Mouse (Mus musculus) cerebellum, postnatal 4 days (tissue): ENCODE results near the gene Zfp64.
"Not testable (repeated sequence)": the region's sequence is repeated elsewhere in the genome, so short reads cannot be mapped to it uniquely, and the experiment has no call there.

Experiments used
- DNase-seq, 2 experiments: peaks; one replicate each; pipeline ENCODE4 v3.0.0; 2022; ENCODE audit warnings: low spot score in 2 of 2, mixed read lengths in 1 of 2

Gene Zfp64

DNA sequence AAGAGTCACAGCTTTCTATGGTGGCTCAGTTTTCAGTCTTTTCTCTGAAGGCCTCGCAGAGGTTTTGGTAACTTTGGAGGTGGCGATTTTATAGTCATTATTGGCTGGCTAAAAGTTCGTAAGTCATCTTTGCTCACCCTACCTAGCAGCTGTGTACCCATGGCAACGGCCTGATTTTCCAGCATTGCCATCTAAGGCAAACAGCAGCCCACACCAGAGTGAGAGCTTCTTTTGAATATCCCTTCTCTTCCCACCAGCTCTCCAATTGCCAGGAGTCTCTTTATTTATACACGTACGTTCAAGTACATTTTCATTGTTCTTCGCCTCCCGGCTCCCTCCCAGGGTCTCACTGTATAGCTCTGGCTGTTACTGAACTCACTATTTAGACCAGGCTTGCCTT, 59.9 kb downstream of the Zfp64 start:
- DNase-seq: no peak

DNA sequence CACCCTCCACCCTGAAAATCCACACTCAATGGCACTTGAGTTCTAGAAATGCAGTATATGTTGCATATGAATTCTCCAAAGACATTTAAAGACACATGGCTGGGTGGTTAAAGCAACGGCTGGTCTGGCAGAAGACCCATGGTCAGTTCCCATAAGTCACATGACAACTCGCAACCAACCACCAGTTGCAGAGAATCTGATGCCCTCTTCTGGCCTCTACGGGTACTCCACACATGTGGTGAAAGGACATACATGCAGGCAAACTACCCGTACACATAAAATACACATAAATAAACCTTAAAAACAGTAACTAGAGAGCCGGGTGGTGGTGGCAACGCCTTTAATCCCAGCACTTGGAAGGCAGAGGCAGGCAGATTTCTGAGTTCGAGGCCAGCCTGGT, 60.6 kb downstream of the Zfp64 start:
- no peak for DNase-seq

DNA sequence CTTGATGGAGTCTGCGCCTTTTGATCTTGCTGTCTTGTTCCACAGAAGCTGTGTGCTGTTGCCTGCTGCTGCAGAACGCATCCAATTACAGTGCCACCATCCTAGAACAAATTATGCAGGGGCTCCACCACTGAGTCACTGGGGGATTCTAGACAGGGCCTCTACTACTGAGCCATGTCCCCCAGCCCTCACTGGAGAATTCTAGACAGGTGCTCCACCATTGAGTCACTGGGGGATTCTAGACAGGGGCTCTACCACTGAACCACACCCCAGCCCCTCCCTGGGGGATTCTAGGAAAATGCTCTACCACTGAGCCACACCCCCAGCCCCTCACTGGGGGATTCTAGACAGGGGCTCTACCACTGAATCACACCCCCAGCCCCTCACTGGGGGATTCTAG, 63.3 kb downstream of the Zfp64 start:
- DNase-seq: no peak

DNA sequence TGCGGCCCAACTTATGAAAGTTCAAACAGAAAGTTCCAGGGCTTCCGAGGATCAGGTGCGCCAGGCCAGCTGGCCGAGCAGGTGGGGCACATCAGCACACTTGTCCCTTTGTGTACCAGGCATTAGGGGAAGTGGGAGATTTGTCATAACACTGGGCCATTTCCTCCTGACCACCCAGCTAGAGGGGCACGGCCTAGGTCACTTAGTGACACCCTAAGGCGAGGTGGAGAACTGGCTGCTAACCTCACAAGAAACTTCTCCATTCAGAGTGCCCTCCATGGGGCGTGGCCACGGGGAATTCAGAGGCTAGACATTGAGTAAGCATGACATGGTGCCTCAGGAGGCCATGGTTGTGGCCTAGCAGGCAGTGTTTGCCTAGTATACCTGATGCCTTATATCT, 70.7 kb downstream of the Zfp64 start:
- no peak for DNase-seq

DNA sequence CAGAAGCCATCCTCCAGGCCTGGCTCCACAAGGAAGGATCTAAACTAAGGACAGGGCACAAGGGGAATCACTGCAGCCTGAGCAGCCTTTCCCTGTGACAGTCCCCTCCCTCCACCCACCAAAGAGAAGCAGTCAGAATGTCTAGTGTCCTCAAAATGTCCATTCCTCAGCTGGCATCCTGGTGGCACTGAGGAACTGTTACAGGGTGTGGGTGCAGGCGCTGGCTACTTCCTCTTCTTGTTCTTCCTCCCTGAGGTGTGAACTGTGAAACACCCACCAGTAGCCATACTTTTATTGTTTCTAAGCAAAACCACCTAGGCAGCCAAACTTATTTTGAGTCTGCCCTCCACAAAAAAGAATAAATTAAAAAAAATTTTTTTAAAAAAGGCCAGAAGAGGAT, 72.4 kb downstream of the Zfp64 start:
- no peak for DNase-seq

DNA sequence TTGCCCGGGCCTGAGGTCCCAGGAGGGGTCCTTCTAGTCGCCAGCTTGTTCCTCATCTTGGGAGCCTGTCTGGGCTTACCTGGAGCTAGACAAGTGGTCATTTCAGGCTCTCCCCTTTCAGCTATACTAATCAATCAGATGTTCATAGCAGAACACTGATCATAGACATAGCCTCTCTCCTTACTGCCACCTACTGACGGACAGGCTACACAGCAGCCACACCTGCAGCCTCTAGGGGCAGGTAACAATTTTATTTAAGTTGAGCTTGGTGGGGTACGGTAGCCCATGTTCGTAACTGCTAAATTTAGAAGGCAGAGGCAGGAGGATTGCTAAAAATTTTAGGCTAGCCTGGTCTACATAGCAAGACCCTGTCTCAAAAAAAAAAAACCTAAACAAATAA, 73.5 kb downstream of the Zfp64 start:
- no peak for DNase-seq

DNA sequence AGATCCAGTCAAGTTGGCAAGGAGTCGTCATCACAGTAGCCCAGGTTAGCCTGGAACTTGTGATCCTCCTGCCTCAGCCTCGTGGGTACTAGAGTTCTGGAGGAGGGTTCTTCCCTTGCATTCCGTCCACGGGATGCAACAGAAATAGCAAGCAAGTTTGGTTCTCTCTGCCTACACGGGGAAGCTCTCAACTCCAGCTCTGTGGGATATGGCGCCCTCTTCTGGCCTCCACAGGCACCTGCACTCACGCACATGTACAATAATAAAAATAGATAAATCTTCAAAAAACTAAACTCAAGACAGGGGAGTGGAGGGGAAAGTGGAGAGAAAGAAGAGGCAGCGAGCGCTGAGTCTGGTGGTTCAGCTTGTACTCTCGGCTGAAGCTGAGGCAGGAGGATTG, 75.8 kb downstream of the Zfp64 start:
- DNase-seq: no peak

DNA sequence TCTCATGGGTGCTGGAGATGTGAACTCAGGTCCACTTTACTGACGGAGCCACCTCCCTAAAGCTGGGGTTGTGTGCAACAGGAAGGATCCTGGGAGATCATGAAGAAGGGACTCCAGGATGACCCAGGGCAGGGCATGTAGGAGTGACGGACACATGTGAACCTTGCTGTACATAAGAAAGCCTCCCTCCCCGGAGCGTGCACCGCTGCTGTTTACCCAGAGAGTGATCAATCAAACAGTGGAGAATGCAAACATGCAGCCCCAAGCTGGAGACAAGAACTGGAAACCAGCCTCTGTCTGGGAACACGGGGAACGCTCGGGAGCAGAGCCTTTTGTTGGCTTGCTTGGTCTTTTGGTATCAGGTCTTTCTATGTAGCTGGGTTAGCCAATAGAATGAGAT, 76.7 kb downstream of the Zfp64 start:
- no peak for DNase-seq

DNA sequence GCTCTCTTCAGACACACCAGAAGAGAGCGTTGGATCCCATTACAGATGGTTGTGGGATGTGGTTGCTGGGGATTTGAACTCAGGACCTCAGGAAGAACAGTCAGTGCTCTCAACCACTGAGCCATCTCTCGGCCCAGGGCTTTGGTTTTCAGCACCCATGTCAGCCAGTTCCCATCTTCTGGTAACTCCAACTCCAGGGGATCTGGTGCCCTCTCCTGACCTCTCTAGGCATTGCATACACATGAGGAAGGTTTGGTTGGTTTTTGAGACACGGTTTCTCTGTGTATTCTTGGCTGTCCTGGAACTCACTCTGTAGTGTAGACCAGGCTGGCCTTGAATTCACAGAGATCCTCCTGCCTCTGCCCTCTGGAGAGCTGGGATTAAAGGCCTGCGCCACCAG, 77.2 kb downstream of the Zfp64 start:
- DNase-seq: no peak

DNA sequence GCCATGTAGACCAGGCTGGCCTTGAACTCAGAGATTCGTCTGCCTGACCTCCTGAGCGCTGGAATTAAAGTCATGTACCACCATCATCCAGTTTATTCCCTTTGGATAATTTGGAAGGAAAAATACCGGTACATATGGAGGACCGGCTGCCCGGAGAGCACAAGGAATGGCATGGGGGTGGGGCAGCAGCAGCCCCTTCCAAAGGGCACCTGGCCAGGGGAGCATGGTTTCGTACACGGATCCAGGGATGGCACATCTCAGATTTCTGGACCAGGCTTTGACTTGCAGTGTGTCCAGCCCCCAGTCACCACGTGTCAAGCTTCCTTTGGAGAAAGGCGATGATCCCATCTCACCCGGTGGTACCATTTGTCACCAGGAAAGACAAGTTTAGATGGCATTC, 78.8 kb downstream of the Zfp64 start:
- DNase-seq: no peak

DNA sequence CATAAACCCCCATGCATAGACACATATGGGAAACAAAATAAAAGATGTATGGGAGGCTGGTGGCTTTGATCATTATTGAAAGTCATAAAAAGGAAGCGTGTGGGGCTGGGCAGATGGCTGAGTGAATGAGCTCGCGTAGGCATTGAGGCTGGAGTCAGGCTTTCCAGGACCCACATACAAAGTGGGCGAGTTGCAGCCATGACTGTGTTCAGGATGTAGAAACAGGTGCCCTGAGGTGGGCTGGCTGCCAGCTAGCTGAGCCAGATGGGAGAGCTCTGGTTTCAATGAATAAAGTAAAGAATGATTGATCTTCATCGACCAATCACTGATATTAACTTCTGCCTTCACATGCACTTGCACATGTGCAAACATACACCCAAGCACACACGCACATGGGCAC, 80.9 kb downstream of the Zfp64 start:
- no peak for DNase-seq

DNA sequence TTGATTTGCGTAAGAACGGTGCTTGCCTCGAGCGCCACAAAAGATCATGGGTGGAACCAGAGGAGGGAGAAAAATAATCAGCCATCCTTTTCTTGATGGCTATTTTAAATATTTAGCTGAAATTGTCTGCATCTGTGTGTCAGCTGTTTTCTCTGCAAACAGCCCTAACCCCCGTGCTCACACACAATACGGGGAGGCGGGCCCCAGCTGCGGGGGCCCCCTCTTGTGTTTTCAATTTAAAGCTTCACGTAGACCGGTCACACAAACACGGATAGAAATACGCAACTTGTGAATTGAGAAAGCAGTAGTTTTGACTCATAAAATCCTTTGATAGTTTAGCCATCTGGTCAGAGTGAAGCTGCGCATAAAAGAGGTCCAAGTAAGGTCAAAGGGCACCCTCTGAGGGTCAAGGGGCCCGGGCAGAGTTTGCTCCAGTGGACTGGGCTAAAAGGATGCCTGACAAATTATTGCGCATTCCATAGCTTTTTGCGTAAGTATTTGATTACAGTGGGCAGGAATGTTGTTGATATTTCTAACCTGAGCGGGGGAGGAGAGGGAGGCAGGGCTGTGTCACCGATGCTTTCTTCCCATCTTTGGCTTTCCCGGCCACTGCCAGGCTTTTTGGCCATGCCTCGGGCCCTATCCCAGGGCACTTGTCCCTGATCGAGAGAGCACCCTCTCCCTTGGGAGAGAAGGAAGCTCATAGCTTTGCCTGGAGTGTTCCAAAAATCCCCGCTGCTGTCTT, 83.4 kb downstream of the Zfp64 start:
- DNase-seq: no peak

DNA sequence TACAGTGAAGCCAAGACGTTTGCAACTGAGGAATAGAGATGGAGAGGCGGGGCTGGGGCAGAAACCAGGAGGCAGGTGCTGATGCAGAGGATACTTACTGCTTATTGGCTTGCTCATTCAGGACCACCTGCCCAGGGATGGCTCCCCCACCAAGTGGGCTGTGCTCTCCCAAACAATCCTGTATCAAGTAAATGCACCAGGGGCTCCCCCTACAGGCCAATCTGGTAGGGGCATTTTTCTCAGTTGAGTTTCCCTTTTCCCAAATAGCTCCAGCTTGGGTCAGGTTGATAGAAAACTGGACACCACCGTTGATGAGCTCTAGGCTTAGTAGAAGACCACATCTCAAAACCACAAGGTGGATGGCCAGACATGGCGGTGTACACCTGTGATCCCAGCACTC, 84.9 kb downstream of the Zfp64 start:
- DNase-seq: no peak

DNA sequence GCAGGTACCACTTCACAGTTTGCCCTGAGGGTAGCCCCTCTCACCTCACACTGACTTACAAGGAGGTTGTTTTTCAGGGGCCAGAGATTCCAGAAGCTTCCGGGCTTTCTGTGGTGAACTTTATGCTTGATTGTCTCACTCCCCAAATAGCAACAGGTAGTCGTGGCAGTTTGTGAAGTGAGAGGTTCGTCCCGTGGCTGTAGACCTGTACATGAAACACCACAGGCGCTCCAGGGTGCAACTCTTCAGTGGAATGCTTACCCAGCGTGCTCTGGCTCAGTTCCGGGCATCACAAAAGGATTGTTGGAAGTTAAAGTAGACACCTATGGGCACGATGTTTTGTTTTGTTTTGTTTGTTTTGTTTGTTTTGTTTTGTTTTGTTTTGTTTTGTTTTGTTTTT, 88.4 kb downstream of the Zfp64 start:
- DNase-seq: no peak

DNA sequence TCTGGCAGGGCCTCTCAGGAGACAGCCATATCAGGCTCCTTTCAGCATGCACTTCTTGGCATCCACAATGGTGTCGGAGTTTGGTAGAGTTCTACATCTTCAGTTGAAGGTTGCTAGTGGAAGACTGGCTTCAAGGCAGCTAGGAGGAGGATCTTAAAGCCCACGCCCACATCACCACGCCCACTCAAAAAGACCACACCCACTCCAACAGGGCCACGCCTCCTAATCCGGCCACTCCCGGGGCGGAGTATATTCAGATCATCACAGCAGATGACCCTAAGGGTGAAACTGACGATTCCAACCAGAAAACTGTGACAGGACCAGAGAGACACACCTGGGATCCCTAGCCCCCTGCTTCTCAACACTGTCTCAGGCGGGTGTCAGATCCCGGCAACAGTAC, 89.0 kb downstream of the Zfp64 start:
- DNase-seq: no peak

DNA sequence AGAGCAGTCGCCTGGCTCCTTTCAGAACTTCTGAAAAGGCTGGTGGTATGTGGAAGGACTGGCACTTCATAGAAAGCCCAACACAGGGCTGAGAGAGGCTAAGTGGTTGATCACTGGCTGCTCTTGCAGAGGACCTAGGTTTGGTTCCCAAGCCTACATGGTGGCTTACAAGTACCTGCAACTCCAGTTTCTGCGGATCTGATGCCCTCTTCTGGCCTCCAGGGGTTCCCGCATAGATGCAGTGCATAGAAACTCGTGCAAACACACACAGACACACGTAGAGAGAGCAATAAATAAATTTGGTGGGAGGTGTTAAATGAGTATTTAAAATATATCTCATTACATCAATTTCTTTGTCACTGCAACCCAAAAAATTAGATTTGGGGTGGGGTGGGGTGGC, 90.5 kb downstream of the Zfp64 start:
- DNase-seq: no peak

DNA sequence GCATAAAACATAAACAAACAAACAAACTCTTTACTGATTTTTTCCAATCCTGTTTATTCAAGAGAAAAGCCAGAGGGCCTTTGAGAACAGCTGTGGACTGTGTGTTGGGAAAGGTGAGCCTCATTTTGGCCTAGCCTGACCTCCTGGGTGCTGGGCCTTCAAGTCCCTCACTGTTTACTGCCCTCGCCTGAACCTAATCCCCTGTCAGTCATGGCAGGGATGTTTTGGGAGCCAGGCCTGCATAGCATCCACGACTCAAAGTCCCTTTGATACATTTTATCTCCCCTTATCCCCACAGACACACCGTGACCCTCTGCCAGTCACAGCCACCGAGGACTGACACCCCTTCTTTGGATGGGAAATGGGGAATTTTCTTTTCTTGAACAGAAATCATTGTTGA, 92.7 kb downstream of the Zfp64 start:
- DNase-seq: no peak

DNA sequence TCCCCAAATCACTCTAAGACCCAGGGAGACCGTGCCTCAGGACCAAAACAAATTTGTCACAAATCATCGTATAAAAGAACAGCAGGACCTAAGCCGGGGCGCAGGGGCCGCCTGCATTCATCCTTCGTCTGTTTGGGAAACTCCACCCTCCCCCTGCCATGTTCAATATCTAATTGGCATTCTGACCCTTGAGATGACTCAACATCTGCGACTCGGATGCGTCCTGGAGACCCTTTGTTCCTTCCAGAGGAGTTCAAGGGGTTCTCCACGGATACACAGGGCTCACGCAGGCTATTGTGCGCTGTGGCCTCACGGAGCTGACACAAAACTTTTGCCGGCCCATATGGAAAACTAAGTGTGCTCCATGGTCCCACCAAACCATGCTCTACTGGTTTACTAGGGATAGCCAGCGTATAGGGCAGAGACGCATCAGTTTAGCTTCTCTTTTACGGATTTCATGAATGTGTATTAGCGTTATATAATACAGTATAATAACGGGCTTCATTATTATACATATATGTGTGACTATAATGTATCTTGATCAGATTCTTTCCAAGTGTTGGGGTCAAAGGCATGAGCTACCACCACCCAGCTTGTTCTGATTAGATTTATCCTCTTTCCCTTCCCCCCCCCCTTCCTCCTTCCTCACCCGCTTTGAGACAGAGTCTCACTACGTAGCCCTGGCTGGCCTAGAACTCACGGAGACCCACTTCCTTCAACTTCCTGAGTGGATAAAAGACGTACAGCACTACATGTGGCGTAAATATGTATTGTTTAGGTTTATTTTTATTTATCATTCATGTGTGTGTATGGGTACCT, 94.3 kb downstream of the Zfp64 start:
- no peak for DNase-seq

DNA sequence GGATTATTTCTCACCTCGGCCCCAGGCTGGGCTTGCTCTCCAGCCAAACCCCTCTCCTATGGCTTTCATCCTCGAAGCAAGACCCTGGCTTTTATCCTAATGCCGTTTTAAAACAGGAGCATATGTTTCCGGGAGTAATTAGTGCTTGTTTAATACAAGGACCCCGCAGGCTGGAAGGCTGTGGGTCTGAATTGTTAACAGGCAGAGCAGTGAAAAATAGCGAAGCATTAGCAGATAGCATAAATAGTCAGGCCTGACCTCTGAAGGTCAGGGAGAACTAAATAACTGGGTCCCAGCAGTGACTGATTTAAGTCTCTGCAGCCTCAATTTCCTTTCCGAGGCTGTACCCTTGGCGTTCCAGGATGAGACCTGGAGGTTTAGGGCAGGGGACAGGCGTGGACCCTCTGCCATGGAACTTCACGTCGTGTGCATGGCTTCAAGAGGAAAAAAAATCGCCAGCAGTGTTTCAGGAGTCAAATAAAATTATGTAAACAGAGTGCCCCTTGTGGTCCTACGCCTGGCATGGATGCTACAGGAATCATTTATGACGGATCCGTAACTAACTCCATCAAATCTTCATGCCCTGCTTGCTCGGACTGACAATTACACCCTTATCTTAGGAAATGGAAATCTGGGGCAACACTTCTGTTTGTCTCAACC, 95.2 kb downstream of the Zfp64 start:
- DNase-seq: no peak

DNA sequence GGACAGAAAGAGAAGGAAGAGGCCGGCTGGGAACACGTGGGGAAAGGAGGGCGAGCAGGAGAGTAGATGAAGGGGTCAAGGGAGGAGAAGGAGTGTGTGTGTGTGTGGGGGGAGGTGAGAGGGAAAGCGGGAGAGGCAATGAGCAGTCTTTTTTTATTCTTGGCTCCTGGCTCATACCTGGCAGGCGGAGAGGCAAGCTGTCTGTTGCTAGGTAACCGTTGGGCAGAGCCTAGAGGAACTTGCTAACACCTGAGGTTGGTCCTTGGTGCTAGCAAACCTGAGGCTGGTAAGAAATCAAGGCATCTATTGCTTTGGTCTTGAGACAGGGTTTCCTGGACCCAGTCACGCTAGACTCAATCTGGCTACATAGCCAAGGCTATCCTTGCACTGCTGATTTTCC, 98.7 kb downstream of the Zfp64 start:
- no peak for DNase-seq

DNA sequence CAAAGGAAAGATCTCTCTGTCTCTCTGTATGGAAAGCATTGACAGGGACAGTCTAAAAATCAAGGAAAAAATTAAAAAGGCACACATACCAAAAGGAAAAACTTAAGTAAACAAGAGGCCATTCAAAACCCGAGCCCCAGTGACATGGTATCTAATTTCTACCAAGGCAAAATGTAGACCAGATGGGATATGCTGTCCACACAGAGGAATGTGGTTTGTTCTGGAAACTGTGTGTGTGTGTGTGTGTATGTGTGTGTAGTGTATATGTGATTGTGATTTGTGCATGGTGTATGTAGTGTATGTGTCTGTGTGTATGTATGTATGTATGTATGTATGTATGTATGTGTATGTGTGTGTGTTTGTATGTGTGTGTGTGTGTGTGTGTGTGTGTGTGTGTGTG, 100.6 kb downstream of the Zfp64 start:
- no peak for DNase-seq

DNA sequence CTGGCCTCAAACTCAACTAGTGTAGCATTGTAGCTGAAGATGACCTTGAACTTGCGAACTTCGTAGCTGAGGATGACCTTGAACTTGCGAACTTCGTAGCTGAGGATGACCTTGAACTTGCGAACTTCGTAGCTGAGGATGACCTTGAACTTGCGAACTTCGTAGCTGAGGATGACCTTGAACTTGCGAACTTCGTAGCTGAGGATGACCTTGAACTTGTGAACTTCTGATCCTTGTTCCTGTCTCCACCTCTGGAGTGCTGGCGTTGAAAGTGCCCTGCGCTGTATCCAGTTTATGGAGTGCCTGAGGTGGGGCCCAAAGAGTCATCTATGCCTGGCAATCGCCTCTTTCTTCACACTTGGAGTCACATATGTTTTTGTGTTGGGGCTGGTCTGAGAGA, 101.5 kb downstream of the Zfp64 start:
- DNase-seq: not testable (repeated sequence)

DNA sequence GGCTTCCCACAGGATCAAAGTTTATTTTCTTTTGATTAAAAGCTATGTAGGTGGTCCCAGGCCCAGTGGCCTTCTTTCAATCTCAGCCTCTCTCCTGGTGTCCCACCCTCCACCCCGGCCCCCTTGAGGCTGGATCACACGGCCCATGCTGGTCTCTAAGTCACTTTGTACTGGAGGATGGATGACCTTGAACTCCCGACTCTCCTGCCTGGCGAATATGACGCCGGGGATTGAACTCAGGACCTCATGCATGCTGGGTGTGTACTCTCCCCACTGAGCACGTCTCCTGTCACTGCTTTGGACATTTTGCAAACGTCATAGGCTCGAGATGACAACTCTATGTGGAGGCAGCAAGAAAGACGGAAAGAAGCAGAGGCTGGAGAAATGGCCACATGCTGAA, 103.8 kb downstream of the Zfp64 start:
- no peak for DNase-seq
